Mouse (Mus musculus) gastrocnemius, adult 8-10 months (tissue): ENCODE data around the gene Bmp8b. TPM values are rescaled to one million over a fixed set of nuclear protein-coding genes. Genes with fewer than 3 reads are reported as not detected.
"Not testable (repeated sequence)": the region's sequence is repeated elsewhere in the genome, so short reads cannot be mapped to it uniquely, and the experiment has no call there.

Experiments
- DNase-seq, 2 experiments: peaks; one replicate each; pipeline ENCODE4 v3.0.0; 2022; ENCODE audit warnings: low spot score in 2 of 2
- total RNA-seq, 4 experiments: library from RNA; stranded (reverse); gene quantifications; 2 replicates each; pipeline ENCODE4 v1.2.4; 2022

The Bmp8b gene
- total RNA-seq, 4 experiments from 2014 or later = not detected

GRCm38 (mm10) chr4:123111275-123111983 is 6.5 kb downstream of the Bmp8b start:
- DNase-seq = not testable (repeated sequence)

- DNase-seq = no peak
These were observed 7.3 kb downstream of the Bmp8b start for GRCm38 (mm10) chr4:123112216-123112764.

- DNase-seq = not testable (repeated sequence)
These were observed 9.7 kb downstream of the Bmp8b start for GRCm38 (mm10) chr4:123114651-123115050.

GRCm38 (mm10) chr4:123116011-123116410 is 11.0 kb downstream of the Bmp8b start, which contains the start of gene Oxct2b:
Oxct2b (plus strand) TSS chr4:123116266.
- no peak for DNase-seq

GRCm38 (mm10) chr4:123116640-123117039 is 11.7 kb downstream of the Bmp8b start:
- DNase-seq = not testable (repeated sequence)

DNA sequence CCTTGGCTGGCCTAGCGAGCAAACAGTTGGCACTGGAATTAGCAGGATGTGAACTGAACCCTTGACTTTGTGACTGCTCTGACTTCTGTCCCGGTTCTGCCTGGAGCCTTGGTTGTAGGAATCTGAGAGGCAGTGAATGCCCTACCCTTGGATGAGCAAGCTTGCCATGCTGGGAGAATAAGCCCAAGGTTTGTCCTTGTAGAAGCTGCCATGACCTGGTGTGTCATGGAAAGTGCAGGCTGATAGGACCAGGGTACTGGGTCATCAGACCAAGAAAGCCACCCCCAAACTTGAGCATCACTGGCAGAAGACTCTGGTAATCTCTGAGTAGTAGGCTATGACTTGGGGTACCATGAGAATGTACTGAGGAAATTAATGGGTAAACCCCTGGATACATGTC is 16.3 kb downstream of the Bmp8b start:
- DNase-seq = no peak

- no peak for DNase-seq
These were observed 21.7 kb downstream of the Bmp8b start for GRCm38 (mm10) chr4:123126626-123127025.

- DNase-seq = no peak
These were observed 22.1 kb downstream of the Bmp8b start for GRCm38 (mm10) chr4:123127051-123127450.

GRCm38 (mm10) chr4:123137551-123137950 is 32.6 kb downstream of the Bmp8b start:
- no peak for DNase-seq

- peak; percentile 43 to 55 for DNase-seq
These were observed 34.7 kb downstream of the Bmp8b start, which contains the start of gene Ppie for GRCm38 (mm10) chr4:123139513-123140154. Ppie (minus strand) TSS chr4:123139951.

- no peak for DNase-seq
These were observed 42.6 kb downstream of the Bmp8b start for GRCm38 (mm10) chr4:123147446-123148150.

GRCm38 (mm10) chr4:123152003-123152402 is 47.0 kb downstream of the Bmp8b start:
- DNase-seq = no peak

GRCm38 (mm10) chr4:123152976-123153375 is 48.0 kb downstream of the Bmp8b start:
- DNase-seq = no peak

- DNase-seq = no peak
These were observed 50.0 kb downstream of the Bmp8b start for GRCm38 (mm10) chr4:123155004-123155403.

DNA sequence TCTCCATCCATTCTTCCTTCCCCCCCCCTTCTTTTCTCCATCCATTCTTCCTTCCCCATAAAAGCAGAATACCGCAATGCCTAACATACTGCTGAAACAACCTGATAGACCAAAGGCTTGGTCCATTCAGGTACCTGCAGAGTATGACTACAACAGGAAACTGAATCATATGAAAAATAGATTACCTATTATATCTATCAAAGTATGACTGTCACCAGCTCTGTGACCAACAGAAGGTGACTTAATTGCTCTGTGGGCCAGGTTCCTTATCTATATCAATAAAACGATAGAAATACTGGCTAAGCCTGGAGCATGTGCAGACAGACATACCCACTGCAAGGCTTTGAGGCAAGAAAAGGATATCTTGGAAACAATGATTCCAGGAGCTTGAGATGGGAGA is 50.5 kb downstream of the Bmp8b start:
- no peak for DNase-seq

GRCm38 (mm10) chr4:123155840-123156239 is 50.9 kb downstream of the Bmp8b start:
- no peak for DNase-seq

GRCm38 (mm10) chr4:123160571-123160970 is 55.6 kb downstream of the Bmp8b start:
- no peak for DNase-seq

GRCm38 (mm10) chr4:123161251-123161650 is 56.3 kb downstream of the Bmp8b start:
- DNase-seq = not testable (repeated sequence)

GRCm38 (mm10) chr4:123162305-123162917 is 57.4 kb downstream of the Bmp8b start:
- no peak for DNase-seq

GRCm38 (mm10) chr4:123164157-123164556 is 59.2 kb downstream of the Bmp8b start:
- DNase-seq = no peak

DNA sequence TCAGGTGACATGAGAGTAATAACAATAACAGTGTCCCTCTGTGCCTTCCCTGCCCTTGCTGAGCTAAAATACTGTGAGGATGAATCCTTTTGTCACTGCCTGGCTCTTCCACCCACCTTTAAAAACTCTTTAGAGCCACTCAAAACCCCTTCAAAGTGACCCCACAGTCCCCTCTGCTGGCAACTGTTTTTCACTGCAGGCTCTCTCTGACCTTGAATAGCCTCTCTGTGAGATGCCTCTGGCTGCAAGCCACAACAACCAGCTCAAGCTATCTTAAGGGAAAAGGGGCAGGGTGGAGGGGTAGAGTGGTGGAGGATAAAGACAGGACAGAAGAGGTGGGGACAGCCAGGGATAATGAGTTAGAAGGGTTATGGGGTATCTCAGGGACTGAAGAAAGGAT is 66.8 kb downstream of the Bmp8b start:
- DNase-seq = no peak
